Mouse (Mus musculus) thymus, adult 2 months (tissue): Measurements from ENCODE around the gene Senp2. TPM values are rescaled to one million over a fixed set of nuclear protein-coding genes. Genes with fewer than 3 reads are reported as not detected.
A peak's percentile ranks its signal among the peaks of the same experiment; 100 is the strongest.

Source experiments
- DNase-seq: peaks from one replicate; pipeline ENCODE4 v3.0.0; 2021
- H3K27ac ChIP-seq: fragments of 200-500 bp; 2 replicates; pipeline ENCODE4 v1.5.1; 2012; ENCODE audit warnings: low read length, control low read depth; ENCODE audit not compliant: control insufficient read depth, insufficient read depth
- H3K27me3 ChIP-seq: fragments of 200-500 bp; 2 replicates; pipeline ENCODE4 v1.6.1; 2012; ENCODE audit warnings: mild to moderate bottlenecking, low read length, moderate library complexity, mixed read lengths; ENCODE audit not compliant: control insufficient read depth, insufficient read depth
- H3K36me3 ChIP-seq: fragments of 200-500 bp; 2 replicates; pipeline ENCODE4 v1.6.1; 2012; ENCODE audit warnings: mild to moderate bottlenecking, low read length, moderate library complexity; ENCODE audit not compliant: control insufficient read depth, insufficient read depth
- H3K4me1 ChIP-seq: fragments of 200-500 bp; replicated peaks from 2 replicates; pipeline ENCODE4 v1.6.1; 2012; ENCODE audit warnings: low read length; ENCODE audit not compliant: control insufficient read depth, insufficient read depth
- H3K4me3 ChIP-seq: fragments of 200-500 bp; 2 replicates; pipeline ENCODE4 v1.5.1; 2012; ENCODE audit warnings: mild to moderate bottlenecking, low read length, control low read depth, moderate library complexity; ENCODE audit not compliant: control insufficient read depth, insufficient read depth
- CTCF ChIP-seq: fragments of 200-500 bp; IDR thresholded peaks from 2 replicates; pipeline ENCODE4 v1.5.1; 2012; ENCODE audit warnings: mild to moderate bottlenecking, control low read depth, low read length, moderate library complexity, borderline replicate concordance; ENCODE audit not compliant: control insufficient read depth, poor library complexity, insufficient read depth; ENCODE audit errors: extremely low read depth
- POLR2A ChIP-seq: fragments of 200-500 bp; IDR thresholded peaks from 2 replicates; pipeline ENCODE4 v1.6.1; 2012; ENCODE audit warnings: mild to moderate bottlenecking, low read length, control low read depth, moderate library complexity; ENCODE audit not compliant: control insufficient read depth, poor library complexity, insufficient read depth; ENCODE audit errors: extremely low read depth
- WGBS: fragments of 180-500 bp; shearing (Covaris S2); methylation state at CpG from one replicate; pipeline ENCODE4 v1.1.7; 2018; 5-methylcytosine and 5-hydroxymethylcytosine counted together
- polyA plus RNA-seq: library from polyadenylated mRNA; depleted of rRNA; stranded (reverse); fragments of >200 nt; gene quantifications from 2 replicates; pipeline ENCODE4 v1.2.3, GENCODE M21; 2012

Senp2 gene
- polyA plus RNA-seq, 1 experiment: 21.6 TPM

DNA sequence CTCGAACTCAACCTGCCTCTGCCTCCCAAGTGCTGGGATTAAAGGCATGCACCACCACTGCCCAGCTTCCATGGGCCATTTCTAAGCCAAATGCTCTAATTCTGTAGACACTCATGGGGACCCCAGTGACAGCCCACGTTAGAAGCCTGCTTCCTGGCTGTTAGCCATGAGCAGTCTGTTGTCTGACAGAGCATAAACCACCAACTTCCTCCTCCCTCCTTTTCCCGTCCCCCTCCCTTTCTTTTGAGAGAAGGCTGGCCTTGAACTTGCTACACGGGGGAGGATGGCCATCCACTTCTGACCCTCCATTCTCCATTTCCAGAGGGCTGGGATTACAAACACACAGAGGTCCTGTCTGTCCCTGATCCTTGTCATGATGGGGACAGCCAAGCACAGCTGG, 53.0 kb downstream of the Senp2 start:
- peaks cover 37% of the 10 kb centered on the region for H3K4me1 ChIP-seq
- TF ChIP-seq POLR2A (no peak), CTCF (no peak)
- H3K27ac ChIP-seq: peak overlapping the region; percentile 57; the same call in 1 of the 2 replicates
- 16% methylated on average over 4 of the region's 4 CpGs for WGBS
- DNase-seq: peak; percentile 51
- no peaks in the 10 kb centered on the region for H3K36me3 ChIP-seq
- H3K4me3 ChIP-seq: peak overlapping the region; percentile 49
- H3K27me3 ChIP-seq: no peaks in the 10 kb centered on the region

- no peak for TF ChIP-seq POLR2A
- no peak for TF ChIP-seq CTCF
- no peak for DNase-seq
- Histone ChIP-seq H3K36me3 (no peaks in the 10 kb centered on the region), H3K27me3 (no peaks in the 10 kb centered on the region), H3K4me3 (no peak overlapping the region), H3K27ac (no peak overlapping the region), H3K4me1 (peaks cover 33% of the 10 kb centered on the region)
These were observed 56.3 kb downstream of the Senp2 start for GRCm38 (mm10) chr16:22065536-22065935.

DNA sequence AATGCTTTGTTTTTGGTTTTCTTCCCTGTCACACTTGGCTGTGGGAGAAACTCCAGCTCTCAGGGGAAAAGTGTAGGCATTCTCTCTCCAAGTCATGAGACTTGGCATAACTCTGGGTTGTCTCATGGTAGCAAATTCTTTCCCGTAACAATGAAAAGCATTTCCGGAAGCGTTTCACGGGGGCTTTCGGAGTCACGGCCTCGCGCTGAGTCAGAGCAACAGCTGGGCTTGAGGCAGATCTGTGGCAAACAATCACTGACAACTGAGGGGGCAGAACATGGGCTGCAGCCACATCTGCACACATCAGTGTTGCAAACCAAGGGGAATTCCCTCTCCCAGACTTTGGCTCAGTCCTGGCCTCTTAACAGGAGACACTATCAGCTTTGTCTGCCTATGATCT, 58.1 kb downstream of the Senp2 start:
- TF ChIP-seq POLR2A (no peak), CTCF (no peak)
- peak; percentile 48 for DNase-seq
- H3K36me3 ChIP-seq: no peaks in the 10 kb centered on the region
- peaks cover 22% of the 10 kb centered on the region for H3K4me1 ChIP-seq
- WGBS: 89% methylated on average over 8 of the region's 8 CpGs
- H3K27me3 ChIP-seq: no peaks in the 10 kb centered on the region
- H3K27ac ChIP-seq: no peak overlapping the region; the same call in 1 of the 2 replicates
- no peak overlapping the region for H3K4me3 ChIP-seq

DNA sequence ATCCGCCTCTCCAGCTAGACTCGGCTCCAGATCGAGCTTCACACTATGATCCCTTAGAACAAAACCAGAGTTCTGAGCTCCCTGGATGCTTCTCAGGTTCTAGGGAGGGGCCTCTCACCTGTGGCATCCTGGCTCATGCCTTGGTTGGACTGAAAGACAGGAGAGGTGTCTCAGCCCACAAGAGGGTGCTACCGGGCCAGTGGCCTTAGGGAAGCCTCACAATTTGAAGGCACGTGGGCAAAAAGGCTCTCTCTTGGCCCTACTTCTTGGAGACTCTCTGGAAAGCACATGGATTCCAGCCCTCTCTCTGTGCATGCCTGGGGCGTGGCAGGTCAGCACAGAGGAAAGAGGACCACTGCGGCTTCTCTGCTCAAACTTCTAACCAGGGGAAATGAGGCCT, 62.1 kb downstream of the Senp2 start:
- Histone ChIP-seq H3K4me1 (peaks cover 31% of the 10 kb centered on the region), H3K27me3 (no peaks in the 10 kb centered on the region), H3K4me3 (no peak overlapping the region), H3K27ac (no peak overlapping the region), H3K36me3 (no peaks in the 10 kb centered on the region)
- TF ChIP-seq CTCF: no peak
- 86% methylated on average over 7 of the region's 7 CpGs for WGBS
- no peak for DNase-seq

DNA sequence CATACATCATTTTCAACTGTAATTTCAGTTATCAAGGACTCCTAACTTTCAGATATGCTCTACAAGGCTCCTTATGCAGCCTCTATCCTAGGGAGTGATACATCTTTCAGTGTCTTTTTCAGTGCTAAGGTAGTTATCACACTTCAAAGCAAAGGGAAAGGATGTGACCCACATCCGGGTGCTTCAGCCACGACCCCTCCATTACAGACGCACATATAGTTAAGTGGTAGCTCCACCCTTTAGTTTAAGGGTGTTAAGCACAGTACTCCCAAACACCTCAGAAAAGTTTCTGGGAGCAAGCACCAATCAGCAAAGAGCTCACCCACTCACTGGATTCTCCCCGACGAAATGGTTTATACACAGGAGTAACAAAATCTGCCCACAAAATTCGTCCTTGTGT, 65.8 kb downstream of the Senp2 start:
- Histone ChIP-seq H3K4me1 (peaks cover 20% of the 10 kb centered on the region), H3K27me3 (no peaks in the 10 kb centered on the region), H3K36me3 (no peaks in the 10 kb centered on the region), H3K4me3 (no peak overlapping the region), H3K27ac (no peak overlapping the region)
- no peak for DNase-seq
- WGBS: 56% methylated on average over 6 of the region's 6 CpGs
- no peak for TF ChIP-seq CTCF
- no peak for TF ChIP-seq POLR2A

DNA sequence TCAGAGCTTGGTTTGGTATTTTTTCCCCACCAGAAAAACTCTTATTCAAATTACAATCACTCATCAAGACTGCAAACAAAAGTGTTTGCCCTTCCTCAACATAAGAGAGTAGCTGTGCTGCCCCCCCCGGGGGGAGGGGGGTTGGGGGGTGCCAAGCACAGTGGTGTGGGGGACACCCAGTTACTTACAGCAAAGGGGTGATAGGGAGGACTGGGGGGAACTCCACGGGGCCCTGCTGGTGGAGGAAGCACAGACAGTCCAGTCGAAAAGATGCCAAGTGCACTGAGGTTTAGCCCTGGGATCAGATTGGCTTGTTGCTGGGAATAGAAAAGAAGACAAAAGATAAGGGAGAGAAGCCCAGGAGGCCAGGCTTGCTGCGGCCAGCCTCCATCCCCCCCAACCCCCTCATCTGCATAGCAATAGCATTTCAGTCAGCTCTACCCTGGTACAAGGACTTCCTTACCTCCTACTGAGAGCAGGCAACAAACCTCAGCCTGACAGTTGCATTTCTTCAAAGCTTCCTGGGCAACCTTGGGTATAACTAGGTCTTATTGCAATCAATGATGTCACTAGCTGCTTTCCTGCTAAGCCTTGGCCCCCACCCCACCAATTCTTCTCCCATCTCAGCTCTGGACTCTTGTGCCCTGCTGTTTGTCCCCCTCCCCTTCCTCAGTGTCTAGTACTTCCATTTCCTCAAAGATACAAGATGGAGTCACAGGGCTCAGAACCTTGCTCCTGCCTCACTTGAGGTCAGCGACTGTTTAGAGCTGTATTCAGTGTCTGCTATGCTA, 66.7 kb downstream of the Senp2 start:
- H3K36me3 ChIP-seq: no peaks in the 10 kb centered on the region
- H3K4me1 ChIP-seq: peaks cover 18% of the 10 kb centered on the region
- no peak for DNase-seq
- no peak for TF ChIP-seq CTCF
- no peak for TF ChIP-seq POLR2A
- no peak overlapping the region for H3K4me3 ChIP-seq
- peak overlapping the region; percentile 79; the same call in 1 of the 2 replicates for H3K27ac ChIP-seq
- WGBS: 54% methylated on average over 5 of the region's 5 CpGs
- H3K27me3 ChIP-seq: no peaks in the 10 kb centered on the region

GRCm38 (mm10) chr16:22076620-22076941, 67.3 kb downstream of the Senp2 start:
- Histone ChIP-seq H3K36me3 (no peaks in the 10 kb centered on the region), H3K4me3 (no peak overlapping the region), H3K27me3 (no peaks in the 10 kb centered on the region), H3K27ac (no peak overlapping the region), H3K4me1 (peaks cover 13% of the 10 kb centered on the region)
- TF ChIP-seq POLR2A (no peak), CTCF (no peak)
- no peak for DNase-seq
- WGBS: 79% methylated on average over 4 of the region's 4 CpGs
